Mouse (Mus musculus) ES-Bruce4 (cell line): ENCODE measurements around the gene Gm4302.
"Not testable (repeated sequence)": the region's sequence is repeated elsewhere in the genome, so short reads cannot be mapped to it uniquely, and the experiment has no call there.

ENCODE experiments used
- CTCF ChIP-seq: IDR thresholded peaks from one replicate; pipeline ENCODE4 v1.8.1; 2011; ENCODE audit warnings: low read depth, low read length
- EP300 ChIP-seq: IDR thresholded peaks from 2 replicates; pipeline ENCODE4 v1.6.1; 2011; ENCODE audit warnings: low read depth, low read length; ENCODE audit not compliant: insufficient read depth
- POLR2A ChIP-seq: IDR thresholded peaks from one replicate; pipeline ENCODE4 v1.8.1; 2011; ENCODE audit warnings: low read length; ENCODE audit not compliant: insufficient read depth

- TF ChIP-seq CTCF, EP300, POLR2A: not testable (repeated sequence)
These were observed 16.2 kb downstream of the Gm4302 start for GRCm38 (mm10) chr10:100356841-100357240.
